In genomic region chr2:116047365-116047764, GRCm38 (mm10) we compare ENCODE assay signal across 16 mouse cellular contexts. TPM values are rescaled to one million over a fixed set of nuclear protein-coding genes. Genes with fewer than 3 reads are reported as not detected.
A peak's percentile ranks its signal among the peaks of the same experiment; 100 is the strongest.
DNase-seq lines count a peak whose midpoint lies in the region; ATAC-seq and TF ChIP-seq lines count a peak whose summit lies in the region.
"Had no signal": no experiment of that assay in that cellular context is flagged by ENCODE, and none has a peak within 500 bp of the region (broad histone marks: within the 10 kb centered on the region; RNA-seq: fewer than 3 reads in every experiment).

No protein-coding gene starts in this region.

- H3K4me1 ChIP-seq in embryonic facial prominence, embryonic 13.5 days: peaks cover 23% of the 10 kb centered on the region
- H3K4me1 ChIP-seq in embryonic facial prominence, embryonic 10.5 days: peaks cover 32% of the 10 kb centered on the region
- peaks cover 55% of the 10 kb centered on the region for H3K4me1 ChIP-seq in hindbrain, embryonic 14.5 days (replicated peaks; ENCODE audit: control insufficient read depth, insufficient read depth, low read length)
- peaks cover 3% of the 10 kb centered on the region; the same call in 1 of the 2 replicates for H3K4me1 ChIP-seq in hindbrain, postnatal 0 days (ENCODE audit: insufficient read depth, low read length)

- no peak overlapping the region for H3K9ac ChIP-seq in embryonic facial prominence, embryonic 13.5 days
- H3K9ac ChIP-seq in hindbrain, embryonic 14.5 days: peak overlapping the region; percentile 2
- H3K9ac ChIP-seq in hindbrain, postnatal 0 days (replicated peaks; ENCODE audit: low read length): no peak overlapping the region
- H3K9ac ChIP-seq: lung, embryonic 14.5 days had no signal

- ATAC-seq in embryonic facial prominence, embryonic 13.5 days (ENCODE audit: insufficient number of reproducible peaks, insufficient read depth, low FRiP score, low TSS enrichment, low read depth): no peak
- ATAC-seq in hindbrain, embryonic 14.5 days (ENCODE audit: low FRiP score): no peak
- no peak for ATAC-seq in hindbrain, postnatal 0 days

- no peaks in the 10 kb centered on the region for H3K9me3 ChIP-seq in embryonic facial prominence, embryonic 13.5 days
- H3K9me3 ChIP-seq in embryonic facial prominence, embryonic 10.5 days: no peaks in the 10 kb centered on the region
- no peaks in the 10 kb centered on the region for H3K9me3 ChIP-seq in hindbrain, embryonic 14.5 days (ENCODE audit: control insufficient read depth, low read length)
- no peaks in the 10 kb centered on the region for H3K9me3 ChIP-seq in hindbrain, postnatal 0 days (ENCODE audit: low read length)

- no peaks in the 10 kb centered on the region for H3K36me3 ChIP-seq in embryonic facial prominence, embryonic 13.5 days
- H3K36me3 ChIP-seq in embryonic facial prominence, embryonic 10.5 days (replicated peaks): peaks cover 76% of the 10 kb centered on the region
- H3K36me3 ChIP-seq in hindbrain, embryonic 14.5 days (replicated peaks; ENCODE audit: control insufficient read depth, insufficient read depth): peaks cover 29% of the 10 kb centered on the region
- no peaks in the 10 kb centered on the region for H3K36me3 ChIP-seq in hindbrain, postnatal 0 days (ENCODE audit: insufficient read depth, low read length)
- H3K36me3 ChIP-seq: G1E had no signal

- WGBS in embryonic facial prominence, embryonic 13.5 days: 36% methylated on average over 8 of the region's 8 CpGs
- WGBS in embryonic facial prominence, embryonic 10.5 days: 39% methylated on average over 8 of the region's 8 CpGs
- whole genome bisulfite sequencing in hindbrain, embryonic 14.5 days: 70% methylated on average over 8 of the region's 8 CpGs
- 68% methylated on average over 8 of the region's 8 CpGs for WGBS in hindbrain, postnatal 0 days

- intact Hi-C loops in heart, postnatal 25 days (cut with DNase I): loop anchor here (5.0 kb wide), 1 partner anchor 110 kb away; no protein-coding TSS in a partner anchor

- H3K27ac ChIP-seq in embryonic facial prominence, embryonic 13.5 days: peak overlapping the region; percentile 22; the same call in 1 of the 2 replicates
- no peak overlapping the region for H3K27ac ChIP-seq in embryonic facial prominence, embryonic 10.5 days (replicated peaks)
- no peak overlapping the region; the same call in 1 of the 2 replicates for H3K27ac ChIP-seq in hindbrain, embryonic 14.5 days
- H3K27ac ChIP-seq in hindbrain, postnatal 0 days: no peak overlapping the region

- TF ChIP-seq CTCF in hindbrain, postnatal 0 days (IDR thresholded peaks at IDR 0.05; ENCODE audit: low read depth): no peak

- no peak overlapping the region for H3K4me3 ChIP-seq in embryonic facial prominence, embryonic 13.5 days
- H3K4me3 ChIP-seq in embryonic facial prominence, embryonic 10.5 days: no peak overlapping the region
- no peak overlapping the region for H3K4me3 ChIP-seq in hindbrain, embryonic 14.5 days (replicated peaks; ENCODE audit: low read length)
- H3K4me3 ChIP-seq in hindbrain, postnatal 0 days (ENCODE audit: low read length): no peak overlapping the region
- H3K4me3 ChIP-seq: erythroblast, embryonic 14.5 days had no signal

- no peaks in the 10 kb centered on the region for H3K27me3 ChIP-seq in embryonic facial prominence, embryonic 13.5 days
- no peaks in the 10 kb centered on the region for H3K27me3 ChIP-seq in embryonic facial prominence, embryonic 10.5 days (replicated peaks; ENCODE audit: low read depth, poor library complexity, severe bottlenecking)
- H3K27me3 ChIP-seq in hindbrain, embryonic 14.5 days (ENCODE audit: control insufficient read depth, insufficient read depth, low read length): no peaks in the 10 kb centered on the region
- H3K27me3 ChIP-seq in hindbrain, postnatal 0 days (ENCODE audit: insufficient read depth, low read length): no peaks in the 10 kb centered on the region

- H3K4me2 ChIP-seq in embryonic facial prominence, embryonic 13.5 days: no peak overlapping the region
- peak overlapping the region; percentile 28; the same call in 1 of the 2 replicates for H3K4me2 ChIP-seq in hindbrain, embryonic 14.5 days (replicated peaks)
- no peak overlapping the region; the same call in 1 of the 2 replicates for H3K4me2 ChIP-seq in hindbrain, postnatal 0 days (ENCODE audit: low read depth, low read length)
- H3K4me2 ChIP-seq: lung, embryonic 14.5 days had no signal

- no peak for DNase-seq in embryonic facial prominence, embryonic 10.5 days (ENCODE audit: low spot score)
- DNase-seq in hindbrain, embryonic 14.5 days (ENCODE audit: low spot score): no peak
- DNase-seq in hindbrain, postnatal 0 days (ENCODE audit: low spot score): no peak
- peak; percentile 58 for DNase-seq in Muller cell, postnatal 12 days (ENCODE audit: inconsistent ontology term)
- DNase-seq in heart, postnatal 25 days (ENCODE audit: low spot score): peak; percentile 5
- no peak for DNase-seq in ovary, postnatal 10 days (ENCODE audit: low spot score)
- DNase-seq in right cerebral cortex, postnatal 25 days: no peak
- DNase-seq: B cell, adult 2 months; cerebellum, postnatal 10 days; gastrocnemius, postnatal 10 days; kidney, postnatal 25 days; lung, embryonic 14.5 days; thymus, postnatal 14 days had no signal

RNA-seq across cellular contexts. Expression of gene Meis2, which starts 18.3 kb away (rescaled TPM):
- 43.1 and 45.6 TPM in 2 replicates for polyA plus RNA-seq in embryonic facial prominence, embryonic 13.5 days (2015; fragmentation: Nextera tagmentation; extraction: Ambion mirVana)
- 67.0 and 71.9 TPM in 2 replicates for polyA plus RNA-seq in embryonic facial prominence, embryonic 10.5 days (2016; fragmentation: Nextera tagmentation; extraction: Ambion mirVana)
- 136 and 159 TPM in 2 replicates for polyA plus RNA-seq in hindbrain, embryonic 14.5 days (2014; fragmentation: Nextera tagmentation; extraction: Ambion mirVana)
- 132 and 133 TPM in 2 replicates for total RNA-seq in hindbrain, postnatal 0 days (2014; rRNA removed)
- polyA plus RNA-seq in hindbrain, postnatal 0 days (2015; fragmentation: Nextera tagmentation; extraction: Ambion mirVana): 94.4 and 105 TPM in 2 replicates
- 10 to 100 TPM; 22.3 to 23.0 TPM for total RNA-seq in heart, postnatal 25 days (2021)
- polyA plus RNA-seq: erythroblast, embryonic 14.5 days had no signal

Comparison
In these comparisons a context has a peak if more than half of its experiments do, and no peak if none do; other contexts are left out.
1. DNase-seq: peak in Muller cell, postnatal 12 days (single experiment) and heart, postnatal 25 days (single experiment); none in embryonic facial prominence, embryonic 10.5 days (single experiment), hindbrain, embryonic 14.5 days (single experiment), hindbrain, postnatal 0 days (single experiment), ovary, postnatal 10 days (single experiment) and right cerebral cortex, postnatal 25 days (single experiment).